Mouse (Mus musculus): ENCODE measurements at regions not wholly inside any gene's neighbourhood (a gene's known extent, or its start where the extent isn't known, plus 50 kb on each side); places are given as distances from the start of the nearest gene placed in this dataset.

GRCm38 (mm10) chr17:48592457-48592856 lies 137.8 kb downstream of the Unc5cl start:
- no peak for DNase-seq (ENCODE audit: low read depth, low spot score)

DNA sequence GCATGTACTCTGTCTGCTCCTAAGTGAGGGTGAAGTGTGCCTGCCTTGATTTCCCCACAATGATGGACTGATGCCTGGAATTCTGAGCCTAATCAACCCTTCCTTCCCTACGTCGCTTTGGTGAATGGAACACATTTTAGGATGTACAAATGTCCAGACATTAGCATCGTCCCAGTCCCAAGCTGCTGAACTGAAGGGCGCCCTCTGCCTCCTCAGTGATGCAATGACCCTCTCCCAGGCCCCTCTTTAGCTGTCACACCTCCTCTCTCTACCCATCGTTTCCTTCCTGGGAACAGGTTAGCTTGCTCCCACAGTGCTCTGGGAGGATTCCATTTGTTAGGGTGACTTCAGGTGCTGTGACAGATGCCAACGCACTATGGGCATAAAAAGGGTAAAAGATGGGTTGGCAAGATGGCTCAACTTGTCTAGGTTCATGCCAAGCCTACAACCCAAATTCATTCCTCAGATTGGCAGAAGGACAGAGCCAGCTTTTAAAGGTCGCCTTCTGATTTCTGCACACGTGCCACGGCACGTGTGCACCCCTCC lies 140.8 kb downstream of the Unc5cl start:
- no peak for DNase-seq (ENCODE audit: low read depth, low spot score)

GRCm38 (mm10) chr17:48596406-48596805 lies 141.7 kb downstream of the Unc5cl start:
- DNase-seq (ENCODE audit: low read depth, low spot score), result no peak

DNA sequence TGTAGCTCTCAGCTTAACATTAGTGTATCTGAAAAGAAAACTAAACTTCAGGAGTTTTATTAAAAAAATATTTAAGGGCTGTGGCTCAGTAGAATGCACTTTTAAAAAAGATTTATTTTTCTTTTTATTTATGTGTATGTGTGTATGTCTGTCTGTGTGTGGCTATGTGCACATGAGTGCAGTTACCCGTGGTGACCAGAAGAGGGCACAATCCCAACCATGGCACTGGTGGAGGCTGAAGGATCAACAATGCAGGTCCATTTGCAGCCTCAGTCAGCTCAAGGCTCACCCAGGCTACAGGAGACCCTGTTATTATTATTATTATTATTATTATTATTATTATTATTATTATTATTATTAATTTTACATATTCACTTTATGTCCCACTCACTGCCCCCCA lies 142.6 kb downstream of the Unc5cl start:
- no peak for DNase-seq (ENCODE audit: low read depth, low spot score)

GRCm38 (mm10) chr17:48598471-48599141 lies 143.9 kb downstream of the Unc5cl start:
- DNase-seq (ENCODE audit: low read depth, low spot score), result no peak

- DNase-seq (ENCODE audit: low read depth, low spot score), result no peak
Observed at GRCm38 (mm10) chr17:48600176-48600575, 145.5 kb downstream of the Unc5cl start.

DNA sequence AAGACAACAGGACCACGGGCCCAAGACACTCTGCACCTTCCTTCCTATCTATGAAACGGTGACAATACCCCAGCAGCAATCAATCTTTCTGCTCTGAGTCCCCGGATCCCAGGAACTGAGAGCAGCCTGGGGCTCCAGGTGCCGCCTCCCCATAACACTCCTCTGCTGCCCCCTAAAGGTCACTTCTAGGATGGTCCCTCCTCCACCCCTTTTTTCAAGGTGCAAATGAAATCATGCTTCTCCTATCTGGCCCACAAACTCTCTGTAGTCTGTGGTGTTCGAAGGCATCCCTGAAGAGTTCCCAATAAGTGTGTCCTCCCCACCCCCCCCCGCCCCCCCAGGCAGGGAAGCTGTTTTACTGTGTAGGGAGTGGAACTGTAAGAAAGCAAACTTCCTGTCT lies 147.9 kb downstream of the Unc5cl start:
- DNase-seq (ENCODE audit: low read depth, low spot score), result peak; percentile 16

- no peak for DNase-seq (ENCODE audit: low read depth, low spot score)
Observed at GRCm38 (mm10) chr17:48606767-48607166, 152.1 kb downstream of the Unc5cl start.

- DNase-seq (ENCODE audit: low read depth, low spot score), result no peak
Observed at GRCm38 (mm10) chr17:48608315-48608714, 153.6 kb downstream of the Unc5cl start.

GRCm38 (mm10) chr17:48610107-48610506 lies 155.4 kb downstream of the Unc5cl start:
- DNase-seq (ENCODE audit: low read depth, low spot score), result no peak

- no peak for DNase-seq (ENCODE audit: low read depth, low spot score)
Observed at GRCm38 (mm10) chr17:48610806-48611205, 156.1 kb downstream of the Unc5cl start.

- DNase-seq (ENCODE audit: low read depth, low spot score), result no peak
Observed at GRCm38 (mm10) chr17:48613491-48613890, 158.8 kb downstream of the Unc5cl start.

DNA sequence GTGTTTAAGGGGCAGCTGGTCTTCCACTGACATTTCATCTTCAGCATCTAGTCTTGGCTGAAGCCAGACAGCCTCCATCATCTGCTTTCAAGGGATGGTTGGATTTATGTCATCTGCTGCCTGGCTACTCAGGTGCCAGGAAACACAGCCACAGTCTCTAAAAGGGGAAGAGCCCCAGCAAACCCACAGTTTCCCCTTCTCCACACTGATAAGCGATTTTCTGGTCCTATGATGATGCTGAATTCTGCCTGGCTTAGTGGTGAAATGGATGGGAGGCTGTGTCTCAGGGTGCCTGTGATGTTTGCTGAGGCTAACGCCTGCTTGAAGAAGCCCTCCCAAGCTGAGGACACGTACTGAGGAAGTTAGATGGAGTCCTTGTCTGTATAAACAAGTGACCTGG lies 160.5 kb downstream of the Unc5cl start:
- no peak for DNase-seq (ENCODE audit: low read depth, low spot score)

- DNase-seq (ENCODE audit: low read depth, low spot score), result no peak
Observed at GRCm38 (mm10) chr17:48616205-48616604, 161.5 kb downstream of the Unc5cl start.

- no peak for DNase-seq (ENCODE audit: low read depth, low spot score)
Observed at GRCm38 (mm10) chr17:48620896-48621295, 166.2 kb downstream of the Unc5cl start.

- DNase-seq (ENCODE audit: low read depth, low spot score), result no peak
Observed at GRCm38 (mm10) chr17:48621676-48622075, 167.0 kb downstream of the Unc5cl start.

DNA sequence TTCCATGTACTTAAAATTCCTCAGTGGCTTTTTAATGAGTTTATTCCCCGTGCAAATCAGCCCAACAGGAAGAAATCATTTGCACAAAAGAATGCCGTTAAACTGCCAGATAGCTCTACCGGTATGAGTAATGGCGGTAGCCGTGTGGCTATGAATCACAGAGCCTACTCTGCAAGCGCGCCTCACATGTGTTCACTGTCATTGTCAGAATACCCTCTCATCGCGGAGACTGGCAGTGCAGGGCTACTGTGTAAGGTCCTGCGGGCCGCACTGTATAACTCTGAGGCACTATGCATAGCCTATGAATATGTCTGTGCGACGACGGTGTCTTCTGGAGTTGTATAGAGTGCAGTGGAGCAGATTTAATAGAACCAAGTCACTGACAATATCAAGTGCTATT lies 170.2 kb downstream of the Unc5cl start:
- no peak for DNase-seq (ENCODE audit: low read depth, low spot score)

- DNase-seq (ENCODE audit: low read depth, low spot score), result no peak
Observed at GRCm38 (mm10) chr17:48625971-48626370, 171.3 kb downstream of the Unc5cl start.

DNA sequence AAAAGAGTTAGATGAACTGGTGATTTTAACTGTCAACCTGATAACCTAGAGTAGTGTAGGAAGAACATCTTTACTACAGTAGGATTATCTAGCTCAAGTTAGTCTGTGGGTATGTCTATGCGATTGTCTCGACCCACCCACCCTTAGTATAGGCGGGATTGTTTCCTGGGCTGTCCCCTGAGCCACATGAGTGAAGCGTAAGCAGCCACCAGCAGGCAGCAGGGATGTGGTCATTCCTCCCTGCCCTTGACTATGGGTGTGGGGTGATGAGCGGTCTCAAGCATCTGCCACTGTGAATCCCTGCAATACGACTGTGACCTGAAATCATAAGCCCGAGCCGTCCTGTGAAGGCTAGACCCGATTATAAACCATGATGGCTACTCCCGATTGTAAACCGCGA lies 184.9 kb downstream of the Unc5cl start:
- no peak for DNase-seq (ENCODE audit: low read depth, low spot score)

DNA sequence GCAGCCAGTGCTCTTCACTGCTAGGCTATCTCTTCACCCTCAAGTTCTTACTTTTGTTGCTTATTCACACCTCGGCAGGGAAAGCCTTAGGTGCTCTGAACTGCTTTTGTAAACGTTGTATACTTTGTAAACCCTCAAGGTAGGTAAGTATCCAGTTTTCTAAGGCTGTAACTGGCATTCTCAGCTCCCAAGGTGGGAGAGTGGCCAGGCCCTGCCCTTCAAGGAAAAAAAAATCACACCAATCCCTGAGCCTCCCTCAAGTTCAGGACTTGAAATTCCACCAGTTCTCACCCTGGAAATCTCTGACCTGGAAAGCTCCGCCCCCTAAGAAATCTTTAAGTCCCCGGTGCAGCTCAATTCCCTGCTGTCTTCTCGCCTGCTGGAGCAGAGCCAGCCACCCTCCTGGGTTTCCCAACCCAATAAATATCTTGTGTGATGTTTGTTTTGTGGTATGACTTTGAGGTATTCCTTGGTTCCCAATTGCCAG lies 188.9 kb downstream of the Unc5cl start:
- no peak for DNase-seq (ENCODE audit: low read depth, low spot score)

DNA sequence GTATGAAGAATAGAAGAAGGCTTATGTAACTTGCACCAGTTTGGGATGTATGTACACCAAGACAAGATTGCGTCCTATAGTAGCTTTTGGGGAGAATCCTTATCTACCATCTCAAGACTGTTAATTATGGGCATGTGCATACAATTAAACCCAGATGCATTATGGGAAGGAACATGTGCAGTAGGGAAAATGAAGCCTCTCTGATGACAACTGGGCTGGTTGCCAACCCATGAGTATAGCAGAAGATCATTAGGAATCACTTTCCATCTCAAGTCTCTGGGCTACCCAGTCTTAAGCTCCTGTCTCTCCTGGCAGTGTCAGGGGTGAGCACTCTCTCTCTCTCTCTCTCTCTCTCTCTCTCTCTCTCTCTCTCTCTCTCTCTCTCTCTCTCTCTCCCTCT lies 190.4 kb downstream of the Unc5cl start:
- DNase-seq (ENCODE audit: low read depth, low spot score), result no peak

DNA sequence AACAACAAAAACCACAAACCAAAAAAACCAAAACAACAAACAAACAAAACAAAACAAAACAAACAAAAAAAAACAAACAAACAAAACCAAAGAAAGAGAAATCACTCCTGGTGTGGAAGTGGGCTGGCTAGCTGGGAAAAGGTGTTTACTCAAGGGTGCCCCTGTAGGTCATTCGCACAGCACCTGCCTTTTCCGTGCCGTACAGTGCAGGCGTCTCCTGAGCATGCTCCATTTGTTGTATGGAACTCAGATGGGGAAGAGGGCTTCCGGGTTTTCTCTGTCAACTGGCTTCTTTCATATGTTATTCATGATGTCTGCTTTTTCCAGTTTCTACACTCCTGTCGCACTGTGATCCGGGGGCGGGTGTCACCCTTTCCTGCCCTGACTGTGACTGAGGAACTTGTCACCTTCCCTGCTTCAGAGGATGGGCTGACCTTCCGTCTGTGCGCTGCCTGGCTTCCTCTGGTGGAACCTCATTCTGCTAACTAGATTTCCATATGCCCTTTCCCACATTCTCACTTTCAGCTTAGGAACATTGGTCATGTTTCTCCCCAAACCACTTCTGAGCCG lies 192.0 kb downstream of the Unc5cl start:
- no peak for DNase-seq (ENCODE audit: low read depth, low spot score)

DNA sequence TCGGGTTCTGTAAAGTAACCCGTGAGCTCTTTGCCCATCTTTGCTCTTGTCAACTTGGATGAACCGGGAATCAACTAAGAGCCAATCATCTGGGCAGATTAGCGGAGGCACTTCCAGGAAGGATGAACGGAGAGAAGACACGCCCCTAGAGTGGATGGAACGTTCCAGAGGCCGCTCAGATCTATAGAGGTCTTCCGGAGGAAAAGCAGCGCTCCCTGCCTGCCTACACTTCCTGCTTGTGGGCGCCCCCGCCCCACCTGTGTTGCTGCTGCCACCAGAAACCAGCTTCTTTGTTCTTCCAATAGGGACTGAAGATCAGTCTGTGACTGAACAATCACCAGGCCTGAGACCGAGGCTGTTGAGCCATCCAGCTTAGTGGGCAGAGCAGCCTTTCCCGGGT lies 192.7 kb downstream of the Unc5cl start:
- no peak for DNase-seq (ENCODE audit: low read depth, low spot score)

Data from retina, adult 2 months (tissue).